Mouse (Mus musculus): ENCODE results near the gene Hand1. TPM values are rescaled to one million over a fixed set of nuclear protein-coding genes. Genes with fewer than 3 reads are reported as not detected.

Hand1 gene
- polyA plus RNA-seq, 1 experiment, result not detected

DNA sequence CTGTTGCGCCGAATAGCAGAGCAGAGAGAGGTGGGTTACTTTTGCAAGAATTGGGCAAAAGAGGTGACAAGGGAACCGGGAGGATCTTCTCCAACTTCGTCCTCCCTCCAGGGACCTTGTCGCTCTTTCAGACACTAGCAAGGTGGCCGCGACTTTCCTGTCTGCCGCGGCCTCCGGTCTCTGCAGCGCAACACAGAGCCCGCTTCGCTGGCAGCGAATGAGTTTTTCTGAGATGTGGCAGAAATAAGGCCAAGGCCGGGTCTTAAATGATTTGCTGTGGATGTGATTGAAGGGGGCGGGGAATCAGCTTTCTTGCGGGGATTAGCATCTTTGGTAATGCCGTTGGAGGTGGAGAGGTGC lies 30.1 kb downstream of the Hand1 start:
- H3K4me2 ChIP-seq (ENCODE audit: low read depth), result peak overlapping the region; percentile 69
- H3K79me2 ChIP-seq (ENCODE audit: control insufficient read depth, insufficient read depth), result peaks cover 4% of the 10 kb centered on the region
- no peak for TF ChIP-seq E2F4 (IDR thresholded peaks at IDR 0.05; ENCODE audit: insufficient read depth)
- TF ChIP-seq POLR2AphosphoS2 (IDR thresholded peaks at IDR 0.05; ENCODE audit: insufficient read length, low read depth), result no peak
- TF ChIP-seq TCF12 (IDR thresholded peaks at IDR 0.05; ENCODE audit: insufficient read depth, poor library complexity, severe bottlenecking), result no peak
- no peak for TF ChIP-seq REST (IDR thresholded peaks at IDR 0.05; ENCODE audit: insufficient read depth, insufficient read length)
- TF ChIP-seq USF1 (IDR thresholded peaks at IDR 0.05; ENCODE audit: low read depth), result no peak
- TF ChIP-seq SRF (IDR thresholded peaks at IDR 0.05; ENCODE audit: control insufficient read depth, insufficient read length, low read depth), result no peak
- peak overlapping the region; percentile 71 for H3K4me3 ChIP-seq
- no peaks in the 10 kb centered on the region for H3K36me3 ChIP-seq (ENCODE audit: control insufficient read depth, insufficient read depth)
- no peaks in the 10 kb centered on the region for H3K27me3 ChIP-seq (ENCODE audit: control insufficient read depth, insufficient read depth, insufficient read length)
- H3ac ChIP-seq (ENCODE audit: control insufficient read depth, insufficient read length), result peak overlapping the region; percentile 93

DNA sequence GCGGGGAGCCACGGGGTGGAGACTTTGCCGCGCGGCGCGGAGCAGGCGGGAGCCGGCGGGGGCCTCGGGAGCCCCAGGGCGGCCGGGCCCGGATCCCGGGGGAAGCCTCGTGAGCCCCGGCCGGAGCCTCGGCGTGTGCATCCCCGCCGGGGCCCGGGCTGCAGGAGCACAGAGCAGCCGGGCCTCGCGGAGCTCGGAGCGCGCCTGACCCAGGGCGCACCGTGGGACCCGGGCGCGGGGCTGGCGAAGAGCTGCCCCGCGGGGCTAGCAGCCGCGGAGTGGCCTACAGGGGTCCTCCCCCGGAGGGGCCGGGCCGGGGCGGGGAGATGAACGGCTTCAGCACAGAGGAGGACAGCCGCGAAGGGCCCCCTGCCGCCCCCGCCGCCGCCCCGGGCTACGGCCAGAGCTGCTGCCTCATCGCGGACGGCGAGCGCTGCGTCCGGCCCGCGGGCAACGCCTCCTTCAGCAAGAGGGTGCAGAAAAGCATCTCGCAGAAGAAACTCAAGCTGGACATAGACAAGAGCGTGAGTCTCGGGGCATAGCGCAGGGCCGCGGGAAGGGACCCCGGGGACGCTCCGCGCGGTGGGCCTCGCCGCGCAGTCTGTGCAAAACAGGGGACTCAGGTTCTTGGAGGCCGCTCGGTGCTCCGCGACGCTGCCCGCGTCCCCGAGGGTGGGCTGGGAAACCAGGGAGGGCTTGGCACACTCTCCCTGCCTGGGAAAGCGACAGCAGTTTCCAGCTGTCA lies 30.7 kb downstream of the Hand1 start:
- peak overlapping the region; percentile 93 for H3ac ChIP-seq (ENCODE audit: control insufficient read depth, insufficient read length)
- H3K4me2 ChIP-seq (ENCODE audit: low read depth), result peak overlapping the region; percentile 69
- H3K4me3 ChIP-seq, result peak overlapping the region; percentile 71
- peak; percentile 5 for TF ChIP-seq POLR2A (IDR thresholded peaks at IDR 0.05; ENCODE audit: insufficient read length, low read depth)
- no peak for TF ChIP-seq MAX (IDR thresholded peaks at IDR 0.05; ENCODE audit: low read depth)
- no peaks in the 10 kb centered on the region for H3K27me3 ChIP-seq (ENCODE audit: control insufficient read depth, insufficient read depth, insufficient read length)
- H3K79me2 ChIP-seq (ENCODE audit: control insufficient read depth, insufficient read depth), result peaks cover 4% of the 10 kb centered on the region
- no peaks in the 10 kb centered on the region for H3K36me3 ChIP-seq (ENCODE audit: control insufficient read depth, insufficient read depth)

- H3ac ChIP-seq (ENCODE audit: control insufficient read depth, insufficient read length), result peak within 1 kb of the TSS; percentile 93
- H3K4me2 ChIP-seq (ENCODE audit: low read depth), result peak within 1 kb of the TSS; percentile 92
- H3K36me3 ChIP-seq (ENCODE audit: control insufficient read depth, insufficient read depth), result no peaks in the 10 kb centered on the region
- H3K27me3 ChIP-seq (ENCODE audit: control insufficient read depth, insufficient read depth, insufficient read length), result no peaks in the 10 kb centered on the region
- TF ChIP-seq POLR2A (IDR thresholded peaks at IDR 0.05; ENCODE audit: insufficient read length, low read depth) (peak; percentile 65), MYOG (IDR thresholded peaks at IDR 0.05; ENCODE audit: control insufficient read depth in 1 of 3, insufficient read depth in 1 of 3, insufficient read length in 2 of 3, low read depth in 2 of 3) (no peak)
- peaks cover 4% of the 10 kb centered on the region for H3K79me2 ChIP-seq (ENCODE audit: control insufficient read depth, insufficient read depth)
- peak within 1 kb of the TSS; percentile 71 for H3K4me3 ChIP-seq
These were observed 31.4 kb downstream of the Hand1 start, which contains the start of gene Sap30l for GRCm38 (mm10) chr11:57800971-57801765. Gene Sap30l, plus strand, starts transcription at chr11:57801637.

DNA sequence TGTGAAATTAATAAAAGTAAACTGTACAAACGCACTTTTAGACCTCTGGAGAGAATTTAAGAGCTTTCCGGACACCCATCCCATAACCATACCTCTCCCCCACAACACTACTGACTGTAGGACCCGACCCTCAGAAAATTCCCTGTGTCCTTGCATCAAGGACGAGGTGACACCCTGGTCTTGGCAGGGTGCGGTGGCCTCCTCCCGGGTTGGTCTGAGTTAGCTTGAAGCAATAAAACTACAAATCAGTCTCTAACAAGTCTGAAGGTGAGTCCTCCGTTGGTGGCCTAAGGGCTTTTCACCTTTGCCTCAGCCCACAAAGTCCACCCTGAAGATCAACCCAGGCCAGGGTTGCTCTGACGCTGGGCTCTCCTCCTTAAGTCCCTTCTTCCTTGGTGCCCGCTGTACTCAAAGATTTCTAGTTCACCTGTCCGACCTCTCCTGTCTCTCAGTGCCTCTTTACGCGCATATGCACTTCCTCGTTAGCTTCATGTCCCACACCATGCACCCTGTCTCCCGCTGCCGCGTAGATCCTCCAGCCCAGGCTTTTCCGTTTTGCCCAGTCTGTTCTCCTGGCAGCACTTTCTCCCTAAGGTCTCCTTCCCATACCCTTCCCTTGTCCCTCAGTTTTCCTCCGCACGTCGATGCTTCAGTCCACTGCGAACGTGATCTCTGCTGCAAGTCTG lies 32.2 kb downstream of the Hand1 start:
- H3K4me2 ChIP-seq (ENCODE audit: low read depth), result peak overlapping the region; percentile 92
- H3K27me3 ChIP-seq (ENCODE audit: control insufficient read depth, insufficient read depth, insufficient read length), result no peaks in the 10 kb centered on the region
- peak overlapping the region; percentile 71 for H3K4me3 ChIP-seq
- H3ac ChIP-seq (ENCODE audit: control insufficient read depth, insufficient read length), result peak overlapping the region; percentile 93
- TF ChIP-seq SRF (IDR thresholded peaks at IDR 0.05; ENCODE audit: control insufficient read depth, insufficient read length, low read depth), result no peak
- TF ChIP-seq MAX (IDR thresholded peaks at IDR 0.05; ENCODE audit: low read depth), result no peak
- no peak for TF ChIP-seq POLR2A (IDR thresholded peaks at IDR 0.05; ENCODE audit: insufficient read length, low read depth)
- no peak for TF ChIP-seq POLR2AphosphoS2 (IDR thresholded peaks at IDR 0.05; ENCODE audit: insufficient read length, low read depth)
- no peak for TF ChIP-seq TCF3 (IDR thresholded peaks at IDR 0.05; ENCODE audit: insufficient read length, low read depth)
- TF ChIP-seq TCF12 (IDR thresholded peaks at IDR 0.05; ENCODE audit: insufficient read depth, poor library complexity, severe bottlenecking), result no peak
- no peak for TF ChIP-seq MYOG (IDR thresholded peaks at IDR 0.05; ENCODE audit: control insufficient read depth in 1 of 3, insufficient read depth in 1 of 3, insufficient read length in 2 of 3, low read depth in 2 of 3)
- TF ChIP-seq REST (IDR thresholded peaks at IDR 0.05; ENCODE audit: insufficient read depth, insufficient read length), result no peak
- TF ChIP-seq CEBPB (IDR thresholded peaks at IDR 0.05; ENCODE audit: insufficient read depth, poor library complexity, severe bottlenecking), result no peak
- no peak for TF ChIP-seq USF1 (IDR thresholded peaks at IDR 0.05; ENCODE audit: low read depth)
- no peak for TF ChIP-seq MYOD1 (IDR thresholded peaks at IDR 0.05; ENCODE audit: control insufficient read depth in 1 of 3, insufficient read length in 2 of 3, low read depth in 2 of 3)
- no peak for TF ChIP-seq E2F4 (IDR thresholded peaks at IDR 0.05; ENCODE audit: insufficient read depth)
- peaks cover 4% of the 10 kb centered on the region for H3K79me2 ChIP-seq (ENCODE audit: control insufficient read depth, insufficient read depth)
- H3K36me3 ChIP-seq (ENCODE audit: control insufficient read depth, insufficient read depth), result no peaks in the 10 kb centered on the region

DNA sequence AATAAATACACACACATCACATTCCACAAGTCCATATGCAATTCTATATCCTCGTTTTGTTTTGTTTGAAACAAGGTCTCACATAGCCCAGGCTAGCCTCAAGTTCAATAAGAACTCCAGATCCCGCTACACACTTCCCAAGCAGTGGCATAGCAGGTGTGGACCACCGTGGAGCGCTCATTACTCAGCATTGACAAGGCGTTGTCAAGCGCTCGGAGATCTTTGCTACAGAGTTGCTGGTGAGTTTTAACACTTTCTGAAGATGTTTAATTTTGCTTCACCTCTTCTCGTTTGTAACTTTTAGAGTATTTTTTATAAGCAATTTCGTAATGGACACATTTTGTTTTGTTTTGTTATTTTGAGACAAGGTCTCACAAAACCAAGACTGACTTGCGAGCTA lies 33.2 kb downstream of the Hand1 start:
- Histone ChIP-seq H3K27me3 (ENCODE audit: control insufficient read depth, insufficient read depth, insufficient read length) (no peaks in the 10 kb centered on the region), H3K79me2 (ENCODE audit: control insufficient read depth, insufficient read depth) (peaks cover 4% of the 10 kb centered on the region), H3K4me2 (ENCODE audit: low read depth) (no peak overlapping the region), H3ac (ENCODE audit: control insufficient read depth, insufficient read length) (no peak overlapping the region), H3K4me3 (no peak overlapping the region), H3K36me3 (ENCODE audit: control insufficient read depth, insufficient read depth) (no peaks in the 10 kb centered on the region)
- TF ChIP-seq SRF (IDR thresholded peaks at IDR 0.05; ENCODE audit: control insufficient read depth, insufficient read length, low read depth) (no peak), MYOD1 (IDR thresholded peaks at IDR 0.05; ENCODE audit: control insufficient read depth in 1 of 3, insufficient read length in 2 of 3, low read depth in 2 of 3) (no peak), REST (IDR thresholded peaks at IDR 0.05; ENCODE audit: insufficient read depth, insufficient read length) (no peak), MYOG (IDR thresholded peaks at IDR 0.05; ENCODE audit: control insufficient read depth in 1 of 3, insufficient read depth in 1 of 3, insufficient read length in 2 of 3, low read depth in 2 of 3) (no peak), MAX (IDR thresholded peaks at IDR 0.05; ENCODE audit: low read depth) (no peak), POLR2AphosphoS2 (IDR thresholded peaks at IDR 0.05; ENCODE audit: insufficient read length, low read depth) (no peak), TCF3 (IDR thresholded peaks at IDR 0.05; ENCODE audit: insufficient read length, low read depth) (no peak), USF1 (IDR thresholded peaks at IDR 0.05; ENCODE audit: low read depth) (no peak)
